Mouse (Mus musculus) megakaryocyte, adult 5-6 weeks (primary cell): ENCODE measurements around the gene Fam131c. TPM values are rescaled to one million over a fixed set of nuclear protein-coding genes. Genes with fewer than 3 reads are reported as not detected.

Experiments used
- ATAC-seq: 2 replicates; pipeline ENCODE4 v1.8.0; 2016; ENCODE audit warnings: mild to moderate bottlenecking, inconsistent platforms; ENCODE audit not compliant: poor library complexity, severe bottlenecking
- total RNA-seq, 2 experiments: library from RNA; stranded (forward) in 1 of 2; stranded (reverse) in 1 of 2; fragments of 153-499, 151-499 nt in 1 of 2; fragments of 221-1000, 200-1000 nt in 1 of 2; gene quantifications; 2 replicates each; pipeline versions ENCODE4 v1.2.3 to v1.2.4; 2015 to 2017

Fam131c gene
- total RNA-seq (2015) (not detected in 2 replicates), total RNA-seq (2017) (not detected in 2 replicates)

GRCm38 (mm10) chr4:141367997-141368791, at the start of gene Fam131c:
Gene Fam131c, plus strand, starts transcription at chr4:141368220.
- no peak for ATAC-seq

- ATAC-seq, result no peak
Observed at GRCm38 (mm10) chr4:141322526-141322925, 45.5 kb upstream of the Fam131c start.

- ATAC-seq, result no peak
Observed at GRCm38 (mm10) chr4:141324771-141325191, 43.2 kb upstream of the Fam131c start.

GRCm38 (mm10) chr4:141325636-141326035, 42.4 kb upstream of the Fam131c start:
- peak; percentile 30; the same call in 1 of the 2 replicates for ATAC-seq

GRCm38 (mm10) chr4:141327075-141327474, 40.9 kb upstream of the Fam131c start:
- no peak for ATAC-seq

GRCm38 (mm10) chr4:141328742-141329141, 39.3 kb upstream of the Fam131c start:
- ATAC-seq, result no peak

GRCm38 (mm10) chr4:141329968-141330367, 38.1 kb upstream of the Fam131c start:
- ATAC-seq, result peak; percentile 35; the same call in 1 of the 2 replicates

- ATAC-seq, result no peak
Observed at GRCm38 (mm10) chr4:141331446-141331845, 36.6 kb upstream of the Fam131c start.

- no peak for ATAC-seq
Observed at GRCm38 (mm10) chr4:141332258-141332657, 35.8 kb upstream of the Fam131c start.

GRCm38 (mm10) chr4:141334695-141335094, 33.3 kb upstream of the Fam131c start:
- ATAC-seq, result no peak

GRCm38 (mm10) chr4:141335263-141335796, 32.7 kb upstream of the Fam131c start:
- ATAC-seq, result no peak

GRCm38 (mm10) chr4:141336196-141336595, 31.8 kb upstream of the Fam131c start:
- no peak for ATAC-seq

GRCm38 (mm10) chr4:141337986-141338385, 30.0 kb upstream of the Fam131c start:
- ATAC-seq, result no peak

- no peak for ATAC-seq
Observed at GRCm38 (mm10) chr4:141338853-141339252, 29.2 kb upstream of the Fam131c start.

GRCm38 (mm10) chr4:141341477-141341876, 26.5 kb upstream of the Fam131c start:
- no peak for ATAC-seq

- no peak for ATAC-seq
Observed at GRCm38 (mm10) chr4:141343515-141343914, 24.5 kb upstream of the Fam131c start.

- no peak for ATAC-seq
Observed at GRCm38 (mm10) chr4:141345219-141345618, 22.8 kb upstream of the Fam131c start.

GRCm38 (mm10) chr4:141347365-141347797, 20.6 kb upstream of the Fam131c start:
- ATAC-seq, result no peak

- ATAC-seq, result no peak
Observed at GRCm38 (mm10) chr4:141348616-141349015, 19.4 kb upstream of the Fam131c start.

GRCm38 (mm10) chr4:141350015-141350414, 18.0 kb upstream of the Fam131c start:
- no peak for ATAC-seq

GRCm38 (mm10) chr4:141351972-141352371, 16.0 kb upstream of the Fam131c start:
- no peak for ATAC-seq

GRCm38 (mm10) chr4:141352986-141353385, 15.0 kb upstream of the Fam131c start:
- ATAC-seq, result no peak
